Mouse (Mus musculus): Measurements from ENCODE around the gene Prss27. TPM values are rescaled to one million over a fixed set of nuclear protein-coding genes. Genes with fewer than 3 reads are reported as not detected.
A peak's percentile ranks its signal among the peaks of the same experiment; 100 is the strongest.

The Prss27 gene
- not detected in 2 replicates for polyA plus RNA-seq (2014; fragmentation: Nextera tagmentation; extraction: Ambion mirVana)

DNA sequence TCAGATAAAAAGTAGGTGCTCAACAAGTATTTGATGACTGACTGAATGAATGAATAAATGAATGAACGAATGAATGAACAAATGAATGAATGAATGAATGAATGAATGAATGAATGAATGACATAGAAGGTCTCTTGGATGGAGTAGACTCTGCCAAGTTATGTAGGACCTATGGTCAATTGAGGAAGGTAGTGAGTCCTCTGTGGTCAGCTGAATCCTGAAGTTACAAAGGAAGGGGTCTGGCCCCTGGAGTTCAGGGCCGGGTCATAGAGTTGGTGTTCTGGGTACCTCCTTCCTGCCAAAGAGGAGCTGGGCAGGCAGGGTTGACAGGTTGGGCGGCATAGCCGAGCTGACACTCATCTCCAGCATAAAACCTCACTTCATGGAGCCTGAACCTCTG lies at the start of gene Prss27:
Gene Prss27, plus strand, starts transcription at position 301 of the 400 bp plus-strand sequence.
- Histone ChIP-seq H3K27ac (replicated peaks in 1 of 2; ENCODE audit: control insufficient read depth in 1 of 2, insufficient read depth in 1 of 2, low read depth in 2 of 2, low read length in 2 of 2) (no peak within 1 kb of the TSS), H3K4me1 (ENCODE audit: control insufficient read depth in 2 of 2, insufficient read depth in 2 of 2, low read length in 2 of 2) (peaks cover 0 to 6% of the 10 kb centered on the region in 2 experiments; a peak in 2 of 4 replicates), H3K9ac (ENCODE audit: low read length) (no peak within 1 kb of the TSS), H3K36me3 (ENCODE audit: control insufficient read depth, insufficient read depth, low read length) (no peaks in the 10 kb centered on the region), H3K27me3 (ENCODE audit: control insufficient read depth, insufficient read depth, low read length) (no peaks in the 10 kb centered on the region), H3K9me3 (ENCODE audit: control insufficient read depth, low read length) (no peaks in the 10 kb centered on the region), H3K4me2 (ENCODE audit: low read length) (no peak within 1 kb of the TSS), H3K4me3 (ENCODE audit: control insufficient read depth in 1 of 2, insufficient read depth in 1 of 2, low read depth in 1 of 2, low read length in 2 of 2) (no peak within 1 kb of the TSS)
- 56% methylated on average over 4 of the region's 4 CpGs for WGBS
- no peak for ATAC-seq (ENCODE audit: insufficient number of reproducible peaks, insufficient read depth, low FRiP score, low read depth)

DNA sequence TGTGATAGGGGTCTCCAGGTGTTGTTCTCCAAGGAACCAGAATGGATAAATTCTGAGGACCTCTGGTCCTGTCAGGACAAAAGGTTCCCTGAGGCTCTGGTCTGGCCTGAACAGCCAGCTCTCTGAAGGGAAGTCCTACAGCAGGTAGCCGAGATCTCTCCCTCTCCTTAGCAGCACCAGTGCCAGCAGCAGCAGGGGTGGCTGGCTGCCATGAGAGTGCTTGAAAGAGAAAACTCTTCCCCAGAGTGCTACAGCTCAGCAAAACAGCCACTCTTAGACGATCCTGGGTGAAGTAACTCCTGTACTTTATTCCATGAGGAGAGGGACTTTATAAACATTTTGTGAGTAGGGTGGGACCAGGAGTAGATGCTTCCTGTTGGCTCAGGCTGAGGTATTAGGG lies 48.1 kb upstream of the Prss27 start:
- peaks cover 4% of the 10 kb centered on the region in 2 experiments; a peak in 1 of 4 replicates for H3K4me1 ChIP-seq (ENCODE audit: control insufficient read depth in 2 of 2, insufficient read depth in 2 of 2, low read length in 2 of 2)
- 28% methylated on average over 2 of the region's 2 CpGs for WGBS
- no peak for ATAC-seq (ENCODE audit: insufficient number of reproducible peaks, insufficient read depth, low FRiP score, low read depth)
- H3K36me3 ChIP-seq (ENCODE audit: control insufficient read depth, insufficient read depth, low read length), result no peaks in the 10 kb centered on the region
- no peak overlapping the region for H3K27ac ChIP-seq (replicated peaks in 1 of 2; ENCODE audit: control insufficient read depth in 1 of 2, insufficient read depth in 1 of 2, low read depth in 2 of 2, low read length in 2 of 2)
- H3K9ac ChIP-seq (ENCODE audit: low read length), result no peak overlapping the region
- H3K9me3 ChIP-seq (ENCODE audit: control insufficient read depth, low read length), result no peaks in the 10 kb centered on the region
- 0 out of 2 replicates have a peak, but pooled peaks cover 4% of the 10 kb centered on the region for H3K27me3 ChIP-seq (ENCODE audit: control insufficient read depth, insufficient read depth, low read length)
- H3K4me3 ChIP-seq (ENCODE audit: control insufficient read depth in 1 of 2, insufficient read depth in 1 of 2, low read depth in 1 of 2, low read length in 2 of 2), result no peak overlapping the region
- no peak overlapping the region for H3K4me2 ChIP-seq (ENCODE audit: low read length)

DNA sequence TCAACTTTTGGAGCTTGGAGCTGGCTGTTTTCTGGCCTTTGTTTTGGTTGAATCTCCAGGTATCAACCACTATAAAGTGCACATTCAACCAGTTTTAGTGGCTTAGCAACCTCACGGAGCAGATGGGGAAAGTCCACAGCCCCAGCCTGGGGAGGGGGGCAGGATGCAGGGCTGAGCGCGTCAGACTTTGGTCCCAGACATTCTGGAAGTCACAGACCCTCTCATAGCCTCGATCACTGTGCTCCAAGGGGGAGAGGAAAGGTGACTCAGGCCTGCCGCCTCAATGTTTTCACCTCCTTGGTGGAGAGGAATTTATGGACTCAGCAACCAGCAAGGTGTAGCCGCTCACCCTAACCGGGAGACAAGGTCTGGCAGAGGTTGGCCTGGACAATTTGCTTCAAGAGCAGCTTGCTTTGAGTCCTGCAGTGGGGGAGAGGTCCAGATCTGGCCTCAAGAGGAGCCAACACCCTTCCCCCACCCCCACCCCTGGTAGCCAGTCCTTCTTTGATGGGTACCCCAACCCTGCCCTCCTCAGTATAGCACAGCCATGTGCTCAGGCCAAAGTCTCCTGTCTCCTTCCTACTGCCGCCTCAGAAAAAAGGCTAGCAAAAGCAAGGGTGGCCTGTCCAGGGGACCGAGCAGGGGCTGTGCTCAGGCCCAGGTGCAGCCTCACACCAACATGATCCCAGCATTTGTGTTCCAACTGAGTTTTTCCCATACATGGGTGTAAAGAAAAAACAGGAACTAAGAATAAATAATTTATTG lies 45.0 kb upstream of the Prss27 start:
- Histone ChIP-seq H3K4me2 (ENCODE audit: low read length) (peak overlapping the region; percentile 57), H3K4me1 (ENCODE audit: control insufficient read depth in 2 of 2, insufficient read depth in 2 of 2, low read length in 2 of 2) (peaks cover 4% of the 10 kb centered on the region in 2 experiments; a peak in 1 of 4 replicates), H3K9ac (ENCODE audit: low read length) (no peak overlapping the region), H3K27ac (replicated peaks in 1 of 2; ENCODE audit: control insufficient read depth in 1 of 2, insufficient read depth in 1 of 2, low read depth in 2 of 2, low read length in 2 of 2) (no peak overlapping the region), H3K36me3 (ENCODE audit: control insufficient read depth, insufficient read depth, low read length) (no peaks in the 10 kb centered on the region), H3K4me3 (ENCODE audit: control insufficient read depth in 1 of 2, insufficient read depth in 1 of 2, low read depth in 1 of 2, low read length in 2 of 2) (no peak overlapping the region), H3K27me3 (ENCODE audit: control insufficient read depth, insufficient read depth, low read length) (0 out of 2 replicates have a peak, but pooled peaks cover 11% of the 10 kb centered on the region), H3K9me3 (ENCODE audit: control insufficient read depth, low read length) (no peaks in the 10 kb centered on the region)
- 68% methylated on average over 9 of the region's 9 CpGs for WGBS
- ATAC-seq (ENCODE audit: insufficient number of reproducible peaks, insufficient read depth, low FRiP score, low read depth), result no peak

DNA sequence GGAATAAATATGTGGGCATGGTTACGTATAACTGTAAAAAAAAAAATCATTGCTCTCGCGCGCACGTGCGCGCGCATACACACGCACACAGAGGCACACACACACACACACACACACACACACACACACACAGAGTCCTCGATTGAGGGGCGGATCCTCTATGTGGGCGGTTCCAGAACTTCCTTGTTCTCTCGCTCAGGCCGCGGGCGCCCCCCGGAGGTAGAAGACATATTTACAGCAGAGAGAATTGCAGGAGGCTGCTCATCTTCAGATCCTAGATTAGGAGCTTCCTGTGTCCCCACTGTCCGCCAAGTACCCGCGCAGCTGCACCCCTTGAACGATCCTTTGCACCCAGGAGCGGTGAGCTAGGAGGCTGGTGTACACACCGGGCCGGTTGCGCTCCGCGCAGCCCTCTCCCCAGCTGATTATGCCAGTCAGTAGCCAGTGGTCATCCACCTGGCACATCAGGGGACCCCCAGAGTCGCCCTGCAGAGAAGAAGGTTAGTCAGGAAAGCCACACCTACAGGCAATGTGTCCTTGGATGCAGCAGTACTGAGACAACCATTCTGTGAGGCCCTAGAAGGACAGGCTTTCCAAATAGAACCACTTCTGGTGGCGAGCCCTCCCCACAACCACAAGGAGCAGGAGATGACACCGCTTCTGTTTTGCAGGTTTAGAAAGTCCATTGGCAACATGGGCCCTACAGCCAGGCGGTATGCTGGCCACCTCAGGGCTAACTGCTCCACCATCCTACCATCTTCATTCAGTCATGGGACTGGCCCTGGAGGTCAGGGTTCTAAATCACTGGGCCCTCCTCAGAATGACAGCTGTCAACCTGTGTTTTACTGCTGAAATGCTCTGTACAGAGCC lies 44.1 kb upstream of the Prss27 start:
- Histone ChIP-seq H3K4me1 (ENCODE audit: control insufficient read depth in 2 of 2, insufficient read depth in 2 of 2, low read length in 2 of 2) (peaks cover 4% of the 10 kb centered on the region in 2 experiments; a peak in 1 of 4 replicates), H3K36me3 (ENCODE audit: control insufficient read depth, insufficient read depth, low read length) (no peaks in the 10 kb centered on the region), H3K4me2 (ENCODE audit: low read length) (peak overlapping the region; percentile 57), H3K27me3 (ENCODE audit: control insufficient read depth, insufficient read depth, low read length) (0 out of 2 replicates have a peak, but pooled peaks cover 11% of the 10 kb centered on the region), H3K9me3 (ENCODE audit: control insufficient read depth, low read length) (no peaks in the 10 kb centered on the region), H3K4me3 (ENCODE audit: control insufficient read depth in 1 of 2, insufficient read depth in 1 of 2, low read depth in 1 of 2, low read length in 2 of 2) (no peak overlapping the region; a peak in 1 of 4 replicates), H3K27ac (replicated peaks in 1 of 2; ENCODE audit: control insufficient read depth in 1 of 2, insufficient read depth in 1 of 2, low read depth in 2 of 2, low read length in 2 of 2) (no peak overlapping the region), H3K9ac (ENCODE audit: low read length) (peak overlapping the region; percentile 9; the same call in 1 of the 2 replicates)
- ATAC-seq (ENCODE audit: insufficient number of reproducible peaks, insufficient read depth, low FRiP score, low read depth), result peak; percentile 60; the same call in 1 of the 2 replicates
- 10% methylated on average over 31 of the region's 31 CpGs for WGBS

DNA sequence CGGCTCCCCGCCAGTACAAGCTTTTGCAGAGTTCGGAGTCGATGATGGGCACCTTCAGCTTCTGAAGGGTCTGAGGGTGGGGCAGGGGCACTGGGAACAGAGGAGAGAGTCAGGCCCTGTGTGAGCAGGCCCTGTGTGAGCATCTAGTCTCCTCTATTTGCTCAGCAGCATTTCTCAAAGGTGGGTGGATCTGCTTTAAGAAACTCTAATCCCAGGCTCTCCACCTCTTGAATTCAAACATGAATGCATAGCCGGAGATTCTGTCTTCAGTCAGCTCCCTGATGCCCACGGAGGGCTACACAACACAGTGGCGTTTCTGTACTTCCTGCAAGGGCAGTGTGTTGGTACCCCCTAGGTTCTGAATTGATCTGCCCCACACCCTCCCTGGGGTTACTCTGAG lies 43.3 kb upstream of the Prss27 start:
- no peaks in the 10 kb centered on the region for H3K9me3 ChIP-seq (ENCODE audit: control insufficient read depth, low read length)
- H3K9ac ChIP-seq (ENCODE audit: low read length), result no peak overlapping the region
- no peaks in the 10 kb centered on the region for H3K36me3 ChIP-seq (ENCODE audit: control insufficient read depth, insufficient read depth, low read length)
- no peak for ATAC-seq (ENCODE audit: insufficient number of reproducible peaks, insufficient read depth, low FRiP score, low read depth)
- no peak overlapping the region for H3K4me3 ChIP-seq (ENCODE audit: control insufficient read depth in 1 of 2, insufficient read depth in 1 of 2, low read depth in 1 of 2, low read length in 2 of 2)
- no peak overlapping the region for H3K27ac ChIP-seq (replicated peaks in 1 of 2; ENCODE audit: control insufficient read depth in 1 of 2, insufficient read depth in 1 of 2, low read depth in 2 of 2, low read length in 2 of 2)
- H3K4me1 ChIP-seq (ENCODE audit: control insufficient read depth in 2 of 2, insufficient read depth in 2 of 2, low read length in 2 of 2), result peaks cover 9% of the 10 kb centered on the region in 2 experiments
- 76% methylated on average over 7 of the region's 7 CpGs for WGBS
- H3K27me3 ChIP-seq (ENCODE audit: control insufficient read depth, insufficient read depth, low read length), result 0 out of 2 replicates have a peak, but pooled peaks cover 11% of the 10 kb centered on the region
- H3K4me2 ChIP-seq (ENCODE audit: low read length), result no peak overlapping the region

DNA sequence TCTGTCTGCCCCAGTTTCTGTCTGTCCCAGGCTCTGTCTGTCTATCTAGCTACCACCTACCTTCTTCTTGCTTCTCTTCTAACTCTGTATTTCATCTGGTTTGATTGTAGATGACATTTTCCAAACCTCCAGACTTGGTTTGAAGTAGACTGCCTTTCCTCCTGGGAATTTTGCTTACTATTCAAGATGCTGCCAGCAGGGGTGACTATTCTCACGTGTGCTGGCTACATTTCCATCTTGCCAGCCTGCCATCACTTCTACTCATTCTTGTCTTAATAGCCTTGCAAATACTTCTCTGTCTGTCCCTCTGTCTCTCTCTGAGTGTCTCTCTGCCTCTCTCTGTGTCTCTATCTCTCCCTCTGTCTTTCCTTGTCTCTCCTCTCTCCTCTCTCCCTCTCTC lies 42.5 kb upstream of the Prss27 start:
- 16% methylated on average over 1 of the region's 1 CpGs for WGBS
- Histone ChIP-seq H3K9ac (ENCODE audit: low read length) (no peak overlapping the region), H3K36me3 (ENCODE audit: control insufficient read depth, insufficient read depth, low read length) (no peaks in the 10 kb centered on the region), H3K4me1 (ENCODE audit: control insufficient read depth in 2 of 2, insufficient read depth in 2 of 2, low read length in 2 of 2) (peaks cover 17% of the 10 kb centered on the region in 2 experiments), H3K9me3 (ENCODE audit: control insufficient read depth, low read length) (no peaks in the 10 kb centered on the region), H3K27ac (replicated peaks in 1 of 2; ENCODE audit: control insufficient read depth in 1 of 2, insufficient read depth in 1 of 2, low read depth in 2 of 2, low read length in 2 of 2) (no peak overlapping the region), H3K4me3 (ENCODE audit: control insufficient read depth in 1 of 2, insufficient read depth in 1 of 2, low read depth in 1 of 2, low read length in 2 of 2) (no peak overlapping the region), H3K27me3 (ENCODE audit: control insufficient read depth, insufficient read depth, low read length) (0 out of 2 replicates have a peak, but pooled peaks cover 11% of the 10 kb centered on the region), H3K4me2 (ENCODE audit: low read length) (no peak overlapping the region)
- no peak for ATAC-seq (ENCODE audit: insufficient number of reproducible peaks, insufficient read depth, low FRiP score, low read depth)

DNA sequence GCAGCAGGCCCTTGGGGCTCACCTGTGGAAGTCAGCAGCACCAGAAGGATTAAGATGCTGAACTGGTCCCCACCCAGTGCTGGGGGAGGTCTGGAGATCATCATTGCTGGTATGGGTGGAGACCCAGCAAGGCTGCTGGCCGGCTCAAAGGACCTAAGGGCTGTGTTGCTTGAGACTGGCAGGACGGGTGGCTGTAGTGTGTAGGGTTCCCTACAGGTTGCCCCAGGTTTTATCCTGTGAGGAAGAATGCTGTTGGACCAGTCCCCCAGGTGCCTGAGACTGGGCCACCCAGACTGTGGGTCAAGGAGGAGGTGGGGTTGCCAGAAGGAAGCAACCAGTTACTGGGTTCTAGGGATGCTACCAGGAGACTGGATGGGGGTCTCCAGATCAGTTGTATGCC lies 40.0 kb upstream of the Prss27 start, which contains the start of gene Prss22:
Gene Prss22, minus strand, starts transcription at position 200 of the 400 bp plus-strand sequence.
- no peak within 1 kb of the TSS for H3K27ac ChIP-seq (replicated peaks in 1 of 2; ENCODE audit: control insufficient read depth in 1 of 2, insufficient read depth in 1 of 2, low read depth in 2 of 2, low read length in 2 of 2)
- no peak within 1 kb of the TSS for H3K9ac ChIP-seq (ENCODE audit: low read length)

More for the DNA sequence above, 40.0 kb upstream of the Prss27 start, which contains the start of gene Prss22:
- Histone ChIP-seq H3K4me1 (ENCODE audit: control insufficient read depth in 2 of 2, insufficient read depth in 2 of 2, low read length in 2 of 2) (peaks cover 21 to 22% of the 10 kb centered on the region in 2 experiments), H3K9me3 (ENCODE audit: control insufficient read depth, low read length) (no peaks in the 10 kb centered on the region), H3K4me2 (ENCODE audit: low read length) (no peak within 1 kb of the TSS), H3K36me3 (ENCODE audit: control insufficient read depth, insufficient read depth, low read length) (no peaks in the 10 kb centered on the region), H3K4me3 (ENCODE audit: control insufficient read depth in 1 of 2, insufficient read depth in 1 of 2, low read depth in 1 of 2, low read length in 2 of 2) (no peak within 1 kb of the TSS), H3K27me3 (ENCODE audit: control insufficient read depth, insufficient read depth, low read length) (0 out of 2 replicates have a peak, but pooled peaks cover 11% of the 10 kb centered on the region)
- ATAC-seq (ENCODE audit: insufficient number of reproducible peaks, insufficient read depth, low FRiP score, low read depth), result no peak
- WGBS, result 54% methylated on average over 2 of the region's 2 CpGs
